Mouse (Mus musculus) cerebellum, adult 2 months (tissue): ENCODE data around the gene Ppp1r12c. TPM values are rescaled to one million over a fixed set of nuclear protein-coding genes. Genes with fewer than 3 reads are reported as not detected.

Experiments used
- DNase-seq, 2 experiments: peaks; one replicate each; pipeline ENCODE4 v3.0.0; 2021
- H3K27ac ChIP-seq: fragments of 200-500 bp; 2 replicates; pipeline ENCODE4 v1.5.1; 2012; ENCODE audit warnings: low read length, control low read depth, inconsistent platforms; ENCODE audit not compliant: insufficient read depth
- H3K27me3 ChIP-seq: fragments of 200-500 bp; 2 replicates; pipeline ENCODE4 v1.6.1; 2012; ENCODE audit warnings: inconsistent platforms, mild to moderate bottlenecking, low read length, moderate library complexity; ENCODE audit not compliant: control insufficient read depth, insufficient read depth
- H3K4me1 ChIP-seq: fragments of 200-500 bp; 2 replicates; pipeline ENCODE4 v1.6.1; 2011; ENCODE audit warnings: low read length; ENCODE audit not compliant: control insufficient read depth, insufficient read depth
- H3K4me3 ChIP-seq: fragments of 200-500 bp; replicated peaks from 2 replicates; pipeline ENCODE3; 2011; ENCODE audit warnings: mild to moderate bottlenecking, low read depth, low read length, control low read depth; ENCODE audit not compliant: insufficient read depth
- CTCF ChIP-seq: fragments of 200-500 bp; IDR thresholded peaks from 2 replicates; pipeline ENCODE4 v1.5.1; 2011; ENCODE audit warnings: low read depth, mild to moderate bottlenecking, control low read depth, low read length, moderate library complexity, borderline replicate concordance; ENCODE audit not compliant: insufficient read depth
- POLR2A ChIP-seq: fragments of 200-500 bp; IDR thresholded peaks from 2 replicates; pipeline ENCODE4 v1.6.1; 2011; ENCODE audit warnings: low read length, control low read depth, borderline replicate concordance; ENCODE audit not compliant: insufficient read depth
- WGBS: fragments of 180-500 bp; shearing (Covaris S2); methylation state at CpG from one replicate; pipeline ENCODE4 v1.1.7; 2018; 5-methylcytosine and 5-hydroxymethylcytosine counted together
- polyA plus RNA-seq: library from polyadenylated mRNA; depleted of rRNA; stranded (reverse); fragments of >200 nt; gene quantifications from 2 replicates; pipeline ENCODE4 v1.2.3, GENCODE M21; 2012

Gene Ppp1r12c
- polyA plus RNA-seq, 1 experiment, result 111 TPM

- H3K27ac ChIP-seq, result no peak overlapping the region
- H3K27me3 ChIP-seq, result no peaks in the 10 kb centered on the region
- WGBS, result 85% methylated on average over 6 of the region's 6 CpGs
- no peak for TF ChIP-seq POLR2A
- H3K4me1 ChIP-seq, result no peaks in the 10 kb centered on the region
- H3K4me3 ChIP-seq, result no peak overlapping the region
- no peak for DNase-seq
Observed at GRCm38 (mm10) chr7:4522292-4522691, 20.8 kb upstream of the Ppp1r12c start.

GRCm38 (mm10) chr7:4521231-4522003 lies 19.9 kb upstream of the Ppp1r12c start:
- no peak overlapping the region for H3K27ac ChIP-seq
- no peak for DNase-seq
- H3K4me1 ChIP-seq, result no peaks in the 10 kb centered on the region
- TF ChIP-seq POLR2A (no peak), CTCF (peak; percentile 3; the same call in 1 of the 2 replicates)
- no peaks in the 10 kb centered on the region for H3K27me3 ChIP-seq
- WGBS, result 32% methylated on average over 32 of the region's 32 CpGs
- H3K4me3 ChIP-seq, result no peak overlapping the region

GRCm38 (mm10) chr7:4518487-4518886 lies 17.0 kb upstream of the Ppp1r12c start:
- Histone ChIP-seq H3K4me1 (no peaks in the 10 kb centered on the region), H3K4me3 (no peak overlapping the region), H3K27ac (no peak overlapping the region), H3K27me3 (no peaks in the 10 kb centered on the region)
- no peak for TF ChIP-seq POLR2A
- no peak for TF ChIP-seq CTCF
- DNase-seq, result no peak
- WGBS, result 72% methylated on average over 1 of the region's 1 CpGs

GRCm38 (mm10) chr7:4516332-4517050 lies 15.0 kb upstream of the Ppp1r12c start, which contains the start of gene Tnnt1:
Gene Tnnt1, minus strand, starts transcription at chr7:4516382.
- WGBS, result 28% methylated on average over 4 of the region's 4 CpGs
- Histone ChIP-seq H3K4me1 (no peaks in the 10 kb centered on the region), H3K4me3 (no peak within 1 kb of the TSS), H3K27ac (no peak within 1 kb of the TSS), H3K27me3 (no peaks in the 10 kb centered on the region)
- TF ChIP-seq POLR2A (no peak), CTCF (no peak)
- no peak for DNase-seq

GRCm38 (mm10) chr7:4515853-4516252 lies 14.4 kb upstream of the Ppp1r12c start:
- no peak overlapping the region for H3K4me3 ChIP-seq
- H3K4me1 ChIP-seq, result no peaks in the 10 kb centered on the region
- no peaks in the 10 kb centered on the region for H3K27me3 ChIP-seq
- WGBS, result 59% methylated on average over 6 of the region's 6 CpGs
- no peak for DNase-seq
- TF ChIP-seq POLR2A (no peak), CTCF (no peak)
- no peak overlapping the region for H3K27ac ChIP-seq

GRCm38 (mm10) chr7:4513829-4514712 lies 12.6 kb upstream of the Ppp1r12c start:
- Histone ChIP-seq H3K4me3 (no peak overlapping the region), H3K27ac (no peak overlapping the region), H3K27me3 (no peaks in the 10 kb centered on the region), H3K4me1 (no peaks in the 10 kb centered on the region)
- TF ChIP-seq POLR2A (no peak), CTCF (no peak)
- 60% methylated on average over 6 of the region's 6 CpGs for WGBS
- no peak for DNase-seq

- H3K27ac ChIP-seq, result no peak overlapping the region
- no peak for TF ChIP-seq POLR2A
- peak; percentile 64 for TF ChIP-seq CTCF
- no peaks in the 10 kb centered on the region for H3K27me3 ChIP-seq
- no peak overlapping the region for H3K4me3 ChIP-seq
- 29% methylated on average over 13 of the region's 13 CpGs for WGBS
- H3K4me1 ChIP-seq, result no peaks in the 10 kb centered on the region
- no peak for DNase-seq
Observed at GRCm38 (mm10) chr7:4513236-4513635, 11.8 kb upstream of the Ppp1r12c start.
